Mouse (Mus musculus) adipocyte (in vitro differentiated cells): Measurements from ENCODE around the gene Pknox2.

ENCODE experiments used
- DNase-seq: peaks from one replicate; pipeline ENCODE4 v3.0.0-alpha.2; 2016; ENCODE audit warnings: low spot score

Gene Pknox2

DNA sequence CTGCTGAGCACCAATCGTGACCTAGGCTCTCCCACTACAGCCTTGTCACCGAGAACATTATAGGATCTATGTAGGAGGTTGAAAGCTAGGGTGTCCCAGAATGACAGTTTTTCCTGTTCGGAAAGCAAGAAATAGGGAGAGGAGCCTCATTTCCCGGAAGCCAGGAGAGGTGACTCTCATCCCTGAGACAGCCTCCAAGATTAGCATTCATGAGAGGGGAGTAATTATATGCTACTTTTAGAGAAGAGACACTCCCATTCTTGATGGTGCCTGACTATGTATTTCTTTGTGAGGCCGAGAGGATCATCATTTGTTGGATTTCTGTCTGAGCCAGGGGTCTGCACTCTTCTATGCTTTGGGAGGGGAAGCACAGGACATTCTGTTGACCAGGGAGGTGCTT, 265.6 kb downstream of the Pknox2 start:
- DNase-seq, result no peak

DNA sequence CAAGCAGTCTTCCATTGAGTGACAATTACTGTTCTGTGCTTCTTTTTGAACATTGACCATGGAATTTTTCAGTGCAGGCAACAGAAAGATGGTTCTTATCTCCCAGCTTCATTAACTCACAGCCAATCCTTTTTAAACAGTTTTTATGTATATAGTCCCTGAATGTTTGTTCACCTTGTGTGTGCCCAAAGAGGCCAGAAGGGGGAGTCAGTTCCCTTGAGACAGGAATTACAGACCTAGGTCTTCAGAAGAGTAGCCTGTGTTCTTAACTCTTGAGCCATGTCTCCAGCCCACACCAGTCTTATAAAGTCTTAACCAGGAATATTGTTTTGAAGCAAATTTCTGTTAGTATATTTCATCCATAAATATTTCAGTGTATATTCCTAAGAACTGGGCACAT, 270.4 kb downstream of the Pknox2 start:
- DNase-seq, result no peak

GRCm38 (mm10) chr9:36876313-36876712, 270.9 kb downstream of the Pknox2 start:
- DNase-seq, result peak; percentile 33

DNA sequence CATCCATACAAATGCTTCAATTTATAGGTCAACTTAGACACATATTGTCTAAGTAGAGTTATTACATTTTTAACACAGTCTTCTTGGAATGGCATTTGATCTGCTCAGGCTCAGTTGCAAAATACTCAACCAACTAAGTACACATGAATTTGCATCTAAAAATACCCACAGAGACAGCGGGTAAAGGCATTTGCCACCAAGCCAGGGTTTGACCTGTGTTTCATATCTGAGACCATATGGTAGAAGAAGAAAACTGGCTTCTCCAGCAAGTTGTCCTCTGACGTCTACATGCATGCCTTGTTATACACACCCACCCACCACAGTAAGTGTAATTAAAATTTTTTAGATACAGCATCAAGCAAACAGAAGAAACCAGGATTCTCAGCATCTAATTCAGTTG, 273.4 kb downstream of the Pknox2 start:
- no peak for DNase-seq

DNA sequence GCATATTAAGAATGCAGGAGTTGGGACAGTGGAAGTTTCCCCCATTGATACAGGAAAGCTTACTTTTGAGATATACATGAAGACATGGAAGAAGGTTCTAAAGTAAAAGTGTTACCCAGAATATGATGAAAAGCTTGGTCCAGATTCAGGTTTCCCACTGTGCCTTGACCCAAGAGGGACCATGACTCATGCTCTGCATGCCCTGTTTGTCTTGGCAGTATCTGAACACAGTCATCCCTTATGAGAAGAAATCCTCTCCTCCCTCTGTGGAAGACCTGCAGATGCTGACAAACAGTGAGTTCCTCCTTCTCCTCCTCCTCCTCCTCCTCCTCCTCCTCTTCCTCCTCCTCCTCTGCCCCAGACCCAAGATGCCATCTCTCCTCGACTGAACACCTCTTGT, 276.9 kb downstream of the Pknox2 start:
- peak; percentile 10 for DNase-seq

- no peak for DNase-seq
Measured at GRCm38 (mm10) chr9:36868662-36869061, 278.5 kb downstream of the Pknox2 start.

DNA sequence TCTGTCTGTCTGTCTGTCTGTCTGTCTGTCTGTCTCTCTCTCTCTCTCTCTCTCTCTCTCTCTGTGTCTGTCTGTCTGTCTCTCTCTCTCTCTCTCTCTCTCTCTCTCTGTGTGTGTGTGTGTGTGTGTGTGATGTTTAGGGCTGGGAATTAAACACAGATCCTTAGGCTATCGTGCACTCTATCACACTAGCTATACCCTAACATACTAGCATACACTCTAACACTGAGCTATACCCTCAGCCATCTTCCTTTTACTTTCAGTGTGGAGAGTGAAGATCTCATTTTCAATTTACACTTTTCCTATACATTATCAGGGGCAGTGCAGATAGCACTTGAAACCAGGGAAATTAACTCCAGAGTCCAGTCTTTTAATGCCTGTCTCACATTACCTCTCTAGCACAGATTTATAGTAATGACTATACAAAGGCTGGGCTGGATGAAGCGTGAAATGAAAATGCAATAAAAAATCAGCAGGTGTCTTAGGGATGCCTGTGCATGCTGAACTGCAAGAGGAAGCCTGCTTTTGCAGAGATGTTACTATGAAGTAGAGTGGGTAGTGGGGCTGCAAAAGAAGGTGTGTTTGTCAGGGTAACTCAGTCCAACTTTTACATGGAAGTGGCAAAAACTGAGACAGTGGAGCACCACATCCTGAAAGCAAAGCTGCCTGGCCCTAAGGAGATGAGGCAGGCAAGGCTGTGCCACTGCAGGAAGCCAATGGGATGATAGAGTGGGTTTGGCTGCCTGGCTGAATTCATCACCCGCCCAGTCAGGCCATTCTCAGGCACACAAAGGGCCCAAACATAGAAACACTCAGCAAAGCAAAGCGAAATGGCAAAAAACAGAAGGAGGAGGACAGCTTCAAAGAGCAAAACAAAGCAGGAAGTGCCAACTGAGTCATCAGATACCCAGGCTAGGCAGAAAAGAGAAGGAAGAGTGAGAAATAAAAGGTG, 282.1 kb downstream of the Pknox2 start:
- no peak for DNase-seq

DNA sequence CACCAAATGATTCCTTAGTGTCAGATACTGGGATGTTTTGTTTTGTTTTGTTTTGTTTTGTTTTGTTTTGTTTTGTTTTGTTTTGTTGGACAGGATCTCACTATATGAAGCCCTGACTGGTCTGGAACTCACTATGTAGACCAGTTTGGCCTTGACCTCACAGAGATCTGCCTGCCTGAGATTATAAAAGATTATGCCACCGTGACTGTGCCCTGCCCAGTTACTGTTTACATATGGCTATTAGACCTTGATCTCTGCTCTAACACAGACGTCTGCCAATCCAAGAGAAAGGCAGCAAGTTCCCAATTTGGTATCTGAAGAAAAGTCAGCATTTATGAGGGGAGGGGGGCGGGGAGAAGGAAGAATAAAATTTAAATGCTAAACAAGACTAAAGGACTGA, 283.5 kb downstream of the Pknox2 start:
- no peak for DNase-seq

GRCm38 (mm10) chr9:36862576-36862975, 284.6 kb downstream of the Pknox2 start:
- DNase-seq, result no peak

GRCm38 (mm10) chr9:36858677-36859076, 288.5 kb downstream of the Pknox2 start:
- no peak for DNase-seq

DNA sequence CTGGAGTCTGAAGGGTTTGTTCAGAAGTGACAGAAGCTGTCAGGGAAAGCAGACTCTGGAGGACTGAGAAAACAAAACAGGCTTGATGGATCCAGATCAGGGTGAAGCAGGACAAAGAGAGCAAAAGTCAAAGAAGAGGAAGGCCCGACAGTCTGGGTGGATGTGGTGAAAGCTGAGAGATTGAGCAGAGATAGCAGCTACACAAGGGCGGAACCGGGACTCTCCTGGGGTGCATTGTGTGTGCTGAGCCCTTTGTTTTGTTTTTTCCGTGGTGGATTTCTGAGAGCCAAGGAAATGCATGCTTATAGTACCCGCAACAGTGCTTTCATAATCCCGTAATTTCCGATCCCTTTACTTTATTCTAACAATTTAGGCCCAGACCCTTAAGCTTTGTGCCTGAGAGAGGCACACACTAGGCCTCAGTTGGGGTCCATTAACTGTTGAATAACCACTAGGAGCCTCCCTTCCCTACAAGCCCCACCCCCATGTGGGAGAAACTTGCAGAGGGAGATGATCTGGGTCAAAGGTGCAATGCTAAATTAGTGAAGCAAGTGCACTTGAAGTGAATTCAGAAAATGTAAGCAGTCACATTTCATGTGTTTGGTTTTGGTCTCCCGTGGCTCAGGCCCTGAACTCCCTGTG, 289.6 kb downstream of the Pknox2 start:
- peak; percentile 32 for DNase-seq

DNA sequence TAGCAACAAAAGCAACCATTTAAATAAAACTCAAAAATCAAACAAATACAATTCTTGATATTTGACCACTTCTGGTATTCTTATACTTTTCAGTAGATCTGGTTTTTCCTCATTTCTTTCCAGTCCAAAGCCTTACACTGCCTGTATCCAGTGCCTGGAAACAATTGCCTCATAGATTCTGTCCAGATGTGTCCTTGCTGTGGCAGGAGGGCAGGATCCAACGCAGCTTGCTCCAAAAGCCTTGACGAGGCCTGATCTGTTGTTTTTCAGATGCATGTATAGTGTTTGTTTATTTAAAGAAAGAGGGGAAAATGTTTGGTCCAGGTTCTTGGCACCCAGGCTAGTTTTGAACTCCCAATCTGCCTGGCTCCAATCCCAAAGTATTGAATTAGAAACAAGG, 290.9 kb downstream of the Pknox2 start:
- peak; percentile 25 for DNase-seq

DNA sequence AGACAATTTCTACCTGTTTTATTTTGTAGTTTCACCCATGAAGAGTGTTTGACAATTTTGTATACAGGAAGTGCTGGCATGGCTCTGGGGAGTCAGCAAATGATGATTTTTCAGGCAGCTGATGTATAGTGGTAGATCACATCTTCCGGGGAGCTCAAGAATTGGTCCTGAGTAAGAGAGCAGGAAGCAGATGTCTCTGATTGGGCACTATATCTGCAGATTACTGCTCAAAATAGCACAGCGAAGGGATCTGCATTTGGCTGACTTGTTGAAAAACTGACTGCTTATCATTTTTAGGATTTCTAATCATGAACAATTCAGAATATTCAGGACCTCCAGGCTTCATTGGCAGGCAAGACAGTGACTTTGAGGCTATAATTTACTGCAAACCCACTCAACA, 295.0 kb downstream of the Pknox2 start:
- no peak for DNase-seq

DNA sequence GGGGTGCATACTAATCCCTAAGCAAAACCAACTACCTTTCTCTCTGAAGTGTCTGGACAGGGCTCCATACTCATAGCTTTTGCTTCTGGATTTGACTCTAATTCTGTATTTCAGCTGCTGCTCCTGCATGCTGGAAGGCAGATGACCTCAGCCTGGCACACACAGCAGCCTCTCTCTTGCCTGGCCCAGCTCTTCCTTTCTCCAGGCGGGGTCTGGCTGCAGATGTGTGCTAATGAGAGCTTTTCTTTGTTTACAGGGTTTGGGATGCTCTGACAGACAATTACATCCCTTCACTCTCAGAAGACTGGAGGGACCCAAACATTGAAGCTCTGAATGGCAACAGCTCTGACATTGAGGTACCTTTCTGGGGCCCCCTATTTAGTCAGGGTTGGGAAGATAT, 297.1 kb downstream of the Pknox2 start:
- no peak for DNase-seq

- DNase-seq, result no peak
Measured at GRCm38 (mm10) chr9:36848661-36849060, 298.5 kb downstream of the Pknox2 start.

DNA sequence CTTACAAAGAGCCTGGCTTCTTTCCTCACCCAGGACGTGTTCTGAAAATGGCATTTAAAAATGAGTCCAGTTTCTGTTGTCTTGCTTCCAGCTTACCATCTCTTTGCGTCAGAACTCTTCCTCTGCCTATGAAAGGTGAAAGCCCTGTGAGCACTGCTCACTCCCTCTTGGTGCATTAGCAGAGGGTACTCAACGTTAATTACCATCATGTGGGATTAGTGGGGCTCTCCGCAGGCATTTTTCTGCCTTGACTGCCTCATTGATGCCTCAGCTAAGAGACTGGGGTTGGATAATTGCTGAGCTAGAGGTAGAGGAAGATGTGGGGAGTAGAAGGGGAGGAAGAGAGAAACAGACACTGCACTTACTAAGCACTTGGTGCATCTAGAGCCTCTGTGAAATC, 300.9 kb downstream of the Pknox2 start:
- no peak for DNase-seq
